Mouse (Mus musculus): ENCODE results near the gene Sh3pxd2b.

DNA sequence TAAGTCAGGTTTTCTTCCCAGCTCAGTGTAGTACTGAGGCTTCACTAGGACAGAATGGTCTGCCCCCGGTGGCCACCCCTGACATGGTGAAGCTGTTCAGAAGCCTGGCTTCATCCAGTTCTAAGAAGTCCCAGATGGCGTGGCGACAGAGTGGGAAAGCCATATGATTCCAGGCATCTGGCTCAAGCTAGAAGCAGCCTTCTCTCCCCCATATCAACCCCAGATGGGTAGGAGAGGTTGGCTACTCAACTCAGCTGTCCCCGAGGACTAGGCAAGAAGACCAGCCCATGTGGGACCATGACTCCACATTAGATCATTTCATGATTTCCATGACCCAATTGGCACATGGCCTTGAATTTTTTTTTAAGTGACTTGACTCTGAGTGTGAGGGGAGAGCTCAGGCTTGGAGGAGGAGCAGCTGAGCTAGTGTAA is 27.5 kb downstream of the Sh3pxd2b start:
- TF ChIP-seq CTCF (IDR thresholded peaks at IDR 0.05; ENCODE audit: control insufficient read depth, insufficient read depth, insufficient replicate concordance, low read depth, low read length): no peak
- TF ChIP-seq POLR2A (IDR thresholded peaks at IDR 0.05; ENCODE audit: control insufficient read depth, low read depth, low read length): no peak
